Mouse (Mus musculus) bone marrow, adult 2 months (tissue): ENCODE measurements around the gene D13Ertd608e. TPM values are rescaled to one million over a fixed set of nuclear protein-coding genes. Genes with fewer than 3 reads are reported as not detected.
"Not testable (repeated sequence)": the region's sequence is repeated elsewhere in the genome, so short reads cannot be mapped to it uniquely, and the experiment has no call there.

Experiments
- H3K27ac ChIP-seq: fragments of 200-500 bp; 2 replicates; pipeline ENCODE4 v1.5.1; 2012; ENCODE audit warnings: low read depth, mild to moderate bottlenecking, control low read depth, inconsistent platforms, low read length; ENCODE audit not compliant: control insufficient read depth, poor library complexity, insufficient read depth
- H3K4me1 ChIP-seq: fragments of 200-500 bp; 2 replicates; pipeline ENCODE4 v1.6.1; 2011; ENCODE audit warnings: low read length; ENCODE audit not compliant: control insufficient read depth, insufficient read depth
- H3K4me3 ChIP-seq: fragments of 200-500 bp; replicated peaks from 2 replicates; pipeline ENCODE3; 2011; ENCODE audit warnings: mild to moderate bottlenecking, low read depth, low read length, control low read depth; ENCODE audit not compliant: control insufficient read depth
- CTCF ChIP-seq: fragments of 200-500 bp; IDR thresholded peaks from 2 replicates; pipeline ENCODE4 v1.5.1; 2011; ENCODE audit warnings: low read length, control low read depth; ENCODE audit not compliant: control insufficient read depth, insufficient read depth
- POLR2A ChIP-seq: fragments of 200-500 bp; IDR thresholded peaks from 2 replicates; pipeline ENCODE4 v1.6.1; 2011; ENCODE audit warnings: low read depth, mild to moderate bottlenecking, control low read depth, low read length, borderline replicate concordance; ENCODE audit not compliant: control insufficient read depth
- WGBS: fragments of 180-500 bp; shearing (Covaris S2); methylation state at CpG from one replicate; pipeline ENCODE4 v1.1.7; 2018; 5-methylcytosine and 5-hydroxymethylcytosine counted together
- polyA plus RNA-seq: library from polyadenylated mRNA; stranded (reverse); fragments of >200 nt; gene quantifications from 2 replicates; pipeline ENCODE4 v1.2.4, GENCODE M21; 2011; ENCODE audit warnings: low replicate concordance; ENCODE audit not compliant: missing spikeins, insufficient read depth, insufficient read length

Gene D13Ertd608e
- polyA plus RNA-seq, 1 experiment = not detected

DNA sequence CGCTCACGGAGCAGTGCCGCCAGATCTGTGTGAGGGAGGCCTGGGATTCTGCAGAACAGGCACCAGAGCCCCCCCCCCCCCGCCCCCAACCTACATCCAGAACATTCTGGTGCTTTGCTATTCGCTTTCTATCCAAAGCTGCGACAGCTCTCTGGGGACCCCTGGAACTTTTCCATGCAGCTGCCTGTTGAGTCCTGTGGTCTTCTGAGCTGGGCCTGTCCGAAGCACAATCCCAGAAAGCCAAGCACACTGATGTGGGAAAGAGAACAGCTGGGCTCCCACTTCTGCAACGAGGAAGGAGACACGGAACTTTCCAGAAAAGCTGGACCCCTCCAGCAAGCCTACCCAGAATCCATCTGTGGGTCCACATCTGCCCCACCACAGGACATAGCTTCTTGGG lies 25.8 kb upstream of the D13Ertd608e start:
- TF ChIP-seq POLR2A = no peak
- TF ChIP-seq CTCF = no peak
- no peak overlapping the region for H3K4me3 ChIP-seq
- H3K4me1 ChIP-seq = no peaks in the 10 kb centered on the region; the same call in 1 of the 2 replicates
- 84% methylated on average over 9 of the region's 9 CpGs for WGBS
- no peak overlapping the region for H3K27ac ChIP-seq

DNA sequence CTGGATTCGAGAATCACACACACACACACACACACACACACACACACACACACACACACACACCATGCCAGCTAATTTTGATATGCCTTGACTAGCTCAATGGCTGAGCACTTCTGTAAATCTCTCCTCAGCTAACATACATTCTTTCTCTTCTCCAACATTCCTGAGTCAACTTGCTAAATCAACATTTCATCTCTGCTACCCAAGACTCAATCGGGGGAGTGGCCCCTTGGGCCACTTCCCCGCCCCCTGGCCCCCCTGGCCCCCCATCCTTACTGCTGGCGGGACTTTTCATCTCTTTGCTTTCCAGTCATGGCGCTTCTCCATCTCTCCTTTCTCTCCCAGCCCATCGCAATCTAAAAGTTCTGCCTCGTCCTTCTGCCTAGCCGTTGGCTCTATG lies 19.0 kb upstream of the D13Ertd608e start:
- 82% methylated on average over 8 of the region's 8 CpGs for WGBS
- Histone ChIP-seq H3K4me3 (no peak overlapping the region), H3K4me1 (no peaks in the 10 kb centered on the region), H3K27ac (no peak overlapping the region)
- no peak for TF ChIP-seq POLR2A

DNA sequence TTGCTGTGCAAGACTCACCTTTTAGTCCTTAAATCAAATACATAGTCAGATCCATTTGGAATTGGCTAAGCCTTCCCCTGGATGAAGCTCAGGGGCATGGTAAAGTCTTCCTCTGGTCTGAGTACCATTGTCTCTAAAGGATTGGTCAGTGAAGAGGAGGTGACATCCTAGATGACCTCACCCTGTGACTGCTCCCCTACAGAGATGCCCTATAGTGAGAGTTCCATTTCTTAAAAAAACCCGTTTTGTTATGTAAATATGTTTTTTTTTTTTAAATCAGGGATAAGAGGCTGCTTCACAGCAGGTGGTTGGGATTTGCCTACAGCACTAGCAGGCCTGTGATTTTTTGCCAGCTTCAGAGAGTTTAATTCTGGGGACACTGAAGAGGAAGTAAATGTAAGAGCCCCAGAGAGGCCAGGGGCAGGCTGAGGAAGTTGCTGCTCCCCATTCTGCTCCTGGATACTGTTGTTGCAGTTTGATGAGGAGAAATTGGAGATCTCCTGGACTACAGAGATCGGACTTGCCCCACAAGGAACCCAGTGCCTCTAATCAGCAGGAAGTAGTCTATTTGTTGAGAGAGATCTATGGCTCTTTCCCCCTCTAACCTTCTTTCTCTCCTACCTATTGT lies 18.1 kb upstream of the D13Ertd608e start:
- no peak overlapping the region for H3K4me3 ChIP-seq
- no peak overlapping the region for H3K27ac ChIP-seq
- TF ChIP-seq CTCF (no peak), POLR2A (no peak)
- WGBS = 20% methylated on average over 2 of the region's 2 CpGs
- H3K4me1 ChIP-seq = no peaks in the 10 kb centered on the region

DNA sequence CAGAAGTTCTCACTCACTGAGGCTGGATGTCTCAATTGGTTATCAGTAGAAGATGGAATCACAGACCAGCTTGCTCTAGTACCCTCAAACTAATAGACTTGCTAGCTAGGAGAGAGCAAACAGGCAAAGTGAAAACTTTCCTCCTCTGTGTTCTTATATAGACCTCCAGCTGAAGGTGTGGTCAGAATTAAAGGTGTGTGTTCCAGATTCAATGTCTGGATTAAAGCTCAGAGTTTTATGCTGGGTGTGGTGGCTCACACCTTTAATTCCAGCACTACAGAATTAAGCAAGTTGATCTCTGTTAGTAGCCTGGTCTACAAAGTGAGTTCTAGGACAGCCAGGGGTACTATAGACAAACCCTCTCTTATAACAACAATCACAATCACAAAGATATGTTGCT lies 5.7 kb upstream of the D13Ertd608e start, which contains the start of gene AF067063:
AF067063 (minus strand) TSS at position 101 of the 400 bp plus-strand sequence.
- not testable (repeated sequence) for H3K4me1 ChIP-seq, H3K27ac ChIP-seq, H3K4me3 ChIP-seq

DNA sequence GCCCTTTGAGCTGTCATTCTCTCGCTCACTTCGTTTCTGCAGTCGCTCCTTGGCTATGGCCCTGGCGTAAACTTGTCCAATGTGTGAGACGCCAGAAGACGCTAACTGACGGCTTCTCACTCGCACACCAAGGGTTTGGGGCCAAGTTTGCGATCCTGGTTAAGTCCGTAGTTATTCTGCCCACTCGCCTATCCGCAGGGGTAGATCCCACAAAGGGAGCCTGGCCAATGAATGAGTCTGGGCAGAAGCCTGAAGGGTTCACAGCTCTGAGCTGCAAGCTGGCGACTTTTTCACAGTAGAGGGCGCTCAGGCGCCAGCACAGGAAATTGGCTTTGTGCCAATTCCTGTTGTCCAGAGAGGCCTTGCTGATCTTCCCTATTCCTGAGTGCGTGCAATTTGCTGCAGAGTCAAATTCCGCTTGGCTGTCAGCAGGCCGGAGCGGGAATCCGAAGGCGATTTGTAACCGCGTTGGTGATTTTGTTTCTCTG lies 562 bp downstream of the D13Ertd608e start:
- not testable (repeated sequence) for H3K4me1 ChIP-seq, H3K27ac ChIP-seq
- 4% methylated on average over 23 of the region's 23 CpGs for WGBS
- H3K4me3 ChIP-seq = peak overlapping the region; percentile 18

DNA sequence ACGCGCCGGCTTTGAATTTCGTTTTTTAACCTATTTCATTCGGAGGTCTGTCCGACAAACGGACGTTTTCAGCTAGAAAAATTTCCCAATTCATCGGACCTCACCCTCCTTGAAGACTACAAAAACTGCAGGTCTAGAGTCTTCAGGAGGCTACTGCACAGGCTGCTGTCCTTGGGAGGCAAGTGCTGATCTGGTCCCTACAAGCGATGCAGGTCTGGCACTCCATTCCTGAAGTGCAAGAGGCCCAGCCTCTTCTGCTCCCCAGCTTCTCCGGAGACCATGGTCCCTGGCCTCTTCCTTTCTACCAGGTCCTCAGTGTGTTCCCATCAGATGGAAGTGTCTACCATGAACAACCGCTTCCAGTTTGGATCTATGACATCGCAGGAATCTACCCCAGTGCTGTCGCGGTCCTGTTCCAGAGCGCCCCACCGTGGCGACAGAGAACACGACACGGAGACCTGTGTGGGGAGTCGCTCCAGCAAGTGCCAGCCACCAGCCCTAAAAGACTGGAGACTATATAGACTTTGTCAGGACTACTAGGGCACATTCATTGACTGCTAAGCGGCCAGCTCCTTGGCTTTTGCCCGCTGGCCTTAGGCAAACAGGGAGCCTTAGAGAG lies 2.0 kb downstream of the D13Ertd608e start:
- not testable (repeated sequence) for H3K4me3 ChIP-seq, H3K27ac ChIP-seq, H3K4me1 ChIP-seq
- peak; percentile 40; the same call in 1 of the 2 replicates for TF ChIP-seq CTCF
- 10% methylated on average over 14 of the region's 23 CpGs for WGBS

DNA sequence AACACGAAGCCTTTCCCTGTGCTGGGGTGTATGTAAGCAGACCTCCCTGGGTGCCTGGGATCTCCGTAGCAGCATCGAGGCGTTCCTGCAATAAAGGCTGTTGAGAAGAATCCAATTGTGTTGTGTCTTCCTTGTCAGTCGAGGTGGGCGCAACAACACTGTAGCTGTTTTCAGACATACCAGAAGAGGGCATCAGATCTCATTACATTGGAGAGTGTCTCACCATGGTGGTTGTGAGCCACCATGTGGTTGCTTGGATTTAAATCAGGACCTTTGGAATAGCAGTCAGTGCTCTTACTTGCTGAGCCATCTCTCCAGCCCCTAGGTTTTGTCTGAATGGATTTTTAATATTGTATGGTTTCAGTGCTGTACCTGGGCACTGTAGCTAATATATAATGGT lies 4.2 kb downstream of the D13Ertd608e start:
- 31% methylated on average over 6 of the region's 6 CpGs for WGBS
- not testable (repeated sequence) for H3K27ac ChIP-seq, H3K4me1 ChIP-seq, H3K4me3 ChIP-seq

DNA sequence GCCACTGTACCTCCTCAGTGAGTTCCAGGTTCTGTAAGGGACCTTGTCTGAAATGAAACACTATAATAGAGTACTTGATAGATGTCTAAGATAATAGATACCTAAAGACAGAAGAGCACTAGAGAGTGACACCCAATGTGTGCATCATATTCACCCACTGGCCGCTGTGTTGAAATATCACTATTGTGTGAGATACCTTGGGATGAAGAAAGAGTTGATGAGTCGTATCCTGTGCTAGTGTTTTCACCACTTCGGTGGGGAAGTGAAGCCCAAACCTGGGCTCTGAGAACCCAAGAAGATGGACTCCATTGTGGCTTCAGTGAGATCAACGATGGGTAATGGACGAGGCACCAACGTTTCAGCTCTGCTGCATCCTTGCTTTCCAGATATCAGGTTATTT lies 26.6 kb downstream of the D13Ertd608e start:
- not testable (repeated sequence) for H3K27ac ChIP-seq, H3K4me1 ChIP-seq, H3K4me3 ChIP-seq
- WGBS = no CpG with 5 or more reads among the region's 6 CpGs

DNA sequence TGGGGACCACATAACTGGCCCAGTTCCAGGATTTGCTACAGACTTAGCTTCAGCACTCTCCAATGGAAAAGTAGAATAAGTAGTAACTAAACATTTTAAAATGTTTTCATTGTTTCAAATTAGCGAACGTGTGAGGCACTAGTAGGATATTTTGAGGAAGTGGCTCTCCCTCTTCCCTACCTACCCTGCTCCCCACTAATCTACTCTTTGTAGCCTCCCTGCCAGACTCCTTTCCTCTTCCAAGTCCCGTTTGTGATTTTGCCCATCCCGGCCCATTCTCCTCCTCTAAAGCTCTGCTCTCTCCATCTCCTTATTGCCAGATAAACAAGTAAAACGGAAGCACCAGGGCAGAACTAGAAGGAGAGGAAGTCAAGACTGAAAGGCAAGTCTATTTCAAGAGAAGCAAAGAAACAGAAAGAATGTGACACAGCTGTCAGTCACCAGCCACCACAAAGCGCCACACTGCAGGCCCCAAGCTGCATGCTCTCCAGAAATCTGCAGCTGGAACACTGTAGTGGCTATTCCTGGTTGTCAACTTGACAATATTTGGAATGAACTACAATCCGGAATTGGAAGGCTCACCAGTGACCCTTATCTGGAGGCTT lies 28.7 kb downstream of the D13Ertd608e start:
- H3K4me1 ChIP-seq, H3K4me3 ChIP-seq, H3K27ac ChIP-seq: not testable (repeated sequence)
- WGBS = 24% methylated on average over 6 of the region's 7 CpGs

DNA sequence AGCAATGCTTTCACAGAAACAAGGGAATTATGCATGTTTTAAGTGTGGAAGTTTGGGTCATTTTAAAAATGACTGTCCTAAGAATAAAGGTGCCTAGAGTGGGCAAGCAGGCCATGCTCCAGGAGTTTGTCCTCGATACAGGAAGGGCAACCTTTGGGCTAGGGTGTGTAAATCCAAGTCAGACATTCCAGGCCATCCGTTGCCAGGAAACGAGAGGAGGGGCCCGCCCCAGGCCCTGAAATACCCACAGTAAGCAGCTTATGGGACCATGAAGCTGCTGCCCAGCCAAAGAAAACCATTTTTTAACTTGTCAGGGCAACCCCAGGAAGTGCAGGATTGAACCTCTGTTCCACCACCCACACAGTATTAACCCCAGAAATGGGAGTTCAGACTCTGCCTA lies 51.1 kb downstream of the D13Ertd608e start:
- H3K4me1 ChIP-seq, H3K4me3 ChIP-seq, H3K27ac ChIP-seq: not testable (repeated sequence)
- WGBS = 48% methylated on average over 4 of the region's 4 CpGs

DNA sequence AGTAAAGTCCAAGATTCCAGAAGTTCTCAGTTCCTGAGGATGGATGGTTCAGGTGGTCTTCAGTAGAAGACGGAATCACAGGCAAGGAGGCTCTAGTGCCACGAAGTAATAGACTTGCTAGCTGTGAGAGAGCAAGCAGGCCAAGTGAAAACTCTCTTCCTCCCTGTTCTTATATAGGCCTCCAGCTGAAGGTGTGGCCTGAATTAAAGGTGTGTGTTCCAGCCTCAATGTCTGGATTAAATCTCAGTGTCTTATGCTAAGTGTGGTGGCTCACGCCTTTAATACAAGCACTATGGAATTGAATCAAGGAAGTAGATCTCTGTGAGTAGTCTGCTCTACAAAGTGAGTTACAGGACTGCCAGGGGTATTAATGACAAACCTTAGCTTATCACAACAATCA lies 58.9 kb downstream of the D13Ertd608e start, which contains the start of gene Tcstv1:
Tcstv1 (minus strand) TSS at position 101 of the 400 bp plus-strand sequence.
- H3K27ac ChIP-seq, H3K4me3 ChIP-seq, H3K4me1 ChIP-seq: not testable (repeated sequence)
- 74% methylated on average over 3 of the region's 3 CpGs for WGBS
